Mouse (Mus musculus) small intestine, adult 2 months (tissue): ENCODE results near the gene Pla2g1b.

ENCODE experiments used
- CTCF ChIP-seq: fragments of 200-500 bp; IDR thresholded peaks from 2 replicates; pipeline ENCODE4 v1.5.1; 2012; ENCODE audit warnings: low read depth, mild to moderate bottlenecking, control low read depth, inconsistent platforms, low read length, moderate library complexity, mixed read lengths; ENCODE audit not compliant: insufficient replicate concordance, insufficient read length; ENCODE audit errors: extremely low read depth
- POLR2A ChIP-seq: fragments of 200-500 bp; IDR thresholded peaks from 2 replicates; pipeline ENCODE4 v1.6.1; 2012; ENCODE audit warnings: low read depth, mild to moderate bottlenecking, control low read depth, inconsistent platforms, low read length, moderate library complexity

DNA sequence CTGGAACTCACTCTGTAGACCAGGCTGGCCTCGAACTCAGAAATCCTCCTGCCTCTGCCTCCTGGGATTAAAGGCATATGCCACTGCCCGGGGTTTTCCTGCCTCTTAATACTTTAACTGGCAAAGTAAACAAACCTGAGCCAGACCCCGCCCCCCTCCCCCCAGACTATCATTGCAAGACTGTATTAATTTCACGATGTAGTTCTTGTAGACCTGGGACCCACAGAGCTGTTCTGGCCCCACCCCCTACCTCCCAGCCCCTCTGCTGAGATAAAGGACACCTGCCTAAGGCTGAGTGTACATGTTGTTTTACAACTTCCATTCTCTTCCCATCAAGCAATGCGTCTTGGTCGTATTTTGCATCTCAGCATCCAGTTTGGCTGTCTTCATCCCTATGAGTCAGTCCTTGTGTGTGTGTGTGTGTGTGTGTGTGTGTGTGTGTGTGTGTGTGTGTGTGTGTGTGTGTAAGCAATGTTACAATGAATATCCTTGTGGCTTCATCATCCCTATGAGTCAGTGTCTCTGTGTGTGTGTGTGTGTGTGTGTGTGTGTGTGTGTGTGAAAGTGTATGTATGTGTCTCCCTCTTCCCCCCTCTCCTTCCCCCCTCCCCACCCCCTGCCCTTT, 26.8 kb downstream of the Pla2g1b start:
- TF ChIP-seq CTCF, result no peak
- no peak for TF ChIP-seq POLR2A
